ENCODE assay signal across 18 mouse cellular contexts in the genomic region with DNA sequence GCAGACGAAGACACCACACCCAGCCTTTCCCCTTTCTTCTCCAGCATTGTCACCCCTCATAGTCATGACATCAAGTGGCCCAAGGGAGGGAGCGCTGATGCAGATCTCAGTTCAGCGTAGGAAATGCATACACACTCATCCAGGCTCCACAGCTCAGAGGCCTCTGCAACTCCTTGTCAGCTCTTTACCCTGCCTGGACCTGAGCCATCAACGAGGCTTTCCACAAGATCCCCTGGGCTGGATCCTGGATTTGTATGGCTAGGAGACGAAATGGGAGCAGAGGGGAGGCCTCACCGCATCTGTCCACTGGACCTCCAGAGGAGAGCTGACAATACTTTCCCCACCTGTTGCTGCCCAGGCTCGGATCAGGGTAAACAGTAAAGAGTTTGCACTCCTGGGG.
"Had no signal": no experiment of that assay in that cellular context is flagged by ENCODE, and none has a peak within 500 bp of the region (broad histone marks: within the 10 kb centered on the region; RNA-seq: fewer than 3 reads in every experiment).

No protein-coding gene starts in this region.

- H3K9me3 ChIP-seq: limb, embryonic 13.5 days; liver, embryonic 12.5 days; liver, embryonic 15.5 days; lung, embryonic 15.5 days had no signal

- DNase-seq: kidney, adult 9 months; kidney, postnatal 25 days; left cerebral cortex, postnatal 4 days; liver; lung, adult 18-20 months; lung, postnatal 10 days; lung, postnatal 36 days; midbrain, embryonic 14.5 days; thymus, adult 2 months; thymus, postnatal 14 days; thymus, postnatal 4 days had no signal

- H3K27me3 ChIP-seq: limb, embryonic 13.5 days; liver, embryonic 12.5 days; liver, embryonic 15.5 days; lung, embryonic 15.5 days had no signal

- H3K36me3 ChIP-seq: liver, embryonic 12.5 days; liver, embryonic 15.5 days had no signal

- H3K4me3 ChIP-seq: limb, embryonic 13.5 days; liver, embryonic 12.5 days; liver, embryonic 15.5 days; lung, embryonic 15.5 days; megakaryocyte, embryonic 14.5 days had no signal

- H3K9ac ChIP-seq: limb, embryonic 13.5 days; liver, embryonic 12.5 days; liver, embryonic 15.5 days; lung, embryonic 15.5 days had no signal

- H3K4me2 ChIP-seq: limb, embryonic 13.5 days; liver, embryonic 12.5 days; liver, embryonic 15.5 days; lung, embryonic 15.5 days; midbrain, embryonic 11.5 days had no signal

- H3K4me1 ChIP-seq: liver, embryonic 12.5 days; liver, embryonic 15.5 days had no signal

- ATAC-seq: liver, embryonic 12.5 days had no signal

- H3K27ac ChIP-seq: kidney, postnatal 0 days; limb, embryonic 13.5 days; liver, embryonic 12.5 days; liver, embryonic 15.5 days; lung, embryonic 15.5 days had no signal
